Mouse (Mus musculus) G1E-ER4 (cell line): ENCODE data around the gene Ngef. TPM values are rescaled to one million over a fixed set of nuclear protein-coding genes. Genes with fewer than 3 reads are reported as not detected.
"Not testable (repeated sequence)": the region's sequence is repeated elsewhere in the genome, so short reads cannot be mapped to it uniquely, and the experiment has no call there.

Experiments used
- GATA1 ChIP-seq: IDR thresholded peaks from one replicate; pipeline ENCODE4 v1.8.0; 2012; ENCODE audit warnings: low read length, inconsistent platforms
- polyA plus RNA-seq: library from polyadenylated mRNA; stranded (reverse); fragments of >175 nt; gene quantifications from 2 replicates; pipeline ENCODE4 v1.2.3, GENCODE M21; 2012

The Ngef gene
- polyA plus RNA-seq, 1 experiment = not detected

DNA sequence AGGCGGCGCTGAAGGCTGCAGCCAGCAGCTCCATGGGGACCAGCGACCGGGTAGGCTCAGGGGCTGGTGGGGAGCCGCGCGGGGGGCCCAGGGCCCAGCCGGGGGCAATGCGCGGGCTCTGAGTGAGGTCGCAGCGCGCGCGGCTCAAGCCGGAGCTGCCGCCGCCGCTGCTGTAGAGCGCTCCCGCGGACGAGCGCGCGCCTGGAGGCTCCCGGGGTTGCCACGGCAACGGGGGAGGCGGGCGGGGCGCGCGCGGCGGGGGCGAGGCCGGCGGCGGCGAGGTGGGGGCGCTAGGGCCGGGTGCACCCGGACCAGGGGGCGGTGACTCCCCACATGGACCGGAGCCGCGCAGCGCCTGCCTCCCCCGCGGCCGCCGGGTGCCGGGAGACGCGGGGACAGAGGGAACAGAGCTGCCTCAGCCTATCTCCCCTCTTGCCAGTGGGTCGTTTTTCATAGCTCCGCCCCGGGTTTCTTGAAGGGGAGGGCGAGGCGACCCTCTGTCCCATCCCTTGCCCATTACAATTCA, 63.4 kb downstream of the Ngef start:
- TF ChIP-seq GATA1 = no peak

DNA sequence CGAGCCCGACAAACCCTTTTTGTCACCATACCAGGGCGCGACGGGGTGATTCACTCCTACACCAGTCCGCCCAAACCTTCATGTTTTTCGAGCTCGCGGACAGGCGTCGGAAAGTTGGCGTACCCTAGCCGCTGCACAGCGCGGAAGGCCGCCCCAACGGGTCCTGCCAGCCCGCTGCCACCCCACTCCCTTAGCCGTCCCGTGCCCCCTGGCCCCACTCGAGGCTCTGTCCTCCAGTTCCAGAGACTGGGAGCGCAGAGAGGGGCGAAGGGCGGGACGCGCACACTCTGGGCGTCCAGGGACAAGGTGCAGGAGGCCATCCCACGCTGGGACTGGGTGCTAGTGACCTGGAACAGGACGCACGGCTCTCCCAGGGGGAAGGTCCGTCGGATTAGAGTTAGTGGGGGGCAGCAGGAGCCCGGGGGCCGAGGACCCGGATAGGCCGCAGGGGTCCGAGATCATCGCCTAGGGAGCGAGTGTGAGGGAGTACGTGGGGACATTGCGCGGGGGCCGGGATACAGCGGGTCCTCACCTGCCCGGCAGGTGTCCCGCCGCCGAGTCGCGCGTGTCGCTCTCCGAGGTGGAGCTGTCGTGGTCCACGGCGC, 64.0 kb downstream of the Ngef start, which contains the start of gene Neu2:
TSS of gene Neu2 (plus strand) at position 329 of the 605 bp plus-strand sequence.
- no peak for TF ChIP-seq GATA1

DNA sequence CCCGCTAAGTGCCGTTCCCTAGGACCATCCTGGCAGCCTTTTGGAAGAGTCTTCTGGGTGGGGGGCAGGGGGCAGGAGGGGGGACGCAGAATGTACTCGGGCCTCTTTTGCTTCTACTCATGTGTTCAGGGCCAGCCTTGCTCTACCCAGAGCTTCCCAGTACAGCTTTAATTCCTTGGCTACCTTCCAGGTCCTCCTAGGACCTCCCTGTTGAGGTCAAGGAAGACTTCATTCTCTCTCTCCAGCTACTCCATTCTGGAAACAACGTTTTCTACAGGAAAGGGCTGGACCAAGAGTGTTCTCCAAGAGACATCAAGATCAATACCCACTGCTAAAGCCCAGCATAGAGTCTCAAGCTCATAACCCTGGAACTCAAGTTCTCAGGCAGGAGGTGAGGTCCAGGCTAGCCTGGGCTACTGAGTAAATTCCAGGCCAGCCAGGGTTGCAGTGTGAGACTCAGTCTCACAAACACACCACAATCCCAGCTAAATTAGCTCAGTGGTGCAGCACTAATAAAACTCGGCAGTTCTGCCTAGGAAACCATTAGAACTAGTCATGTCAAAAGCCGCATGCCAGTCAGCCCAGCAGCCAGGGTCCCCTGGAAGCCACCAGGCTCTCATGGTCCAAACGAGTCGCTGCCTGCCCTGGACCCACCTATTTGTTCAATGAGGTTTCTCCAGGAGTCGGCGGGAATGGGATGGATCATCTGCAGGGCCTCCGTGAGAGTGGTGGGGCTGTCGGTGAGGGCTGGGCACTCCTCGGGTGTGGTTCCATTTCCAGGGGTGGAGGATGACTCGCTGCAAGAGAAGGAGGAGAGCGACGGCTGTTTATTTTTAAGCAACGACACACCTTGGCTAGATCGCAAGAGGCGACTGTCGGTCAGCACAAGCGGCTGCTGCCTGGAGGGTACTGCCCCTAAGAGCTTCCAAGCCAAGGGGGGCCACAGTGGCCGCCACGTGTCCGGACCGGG, 64.8 kb downstream of the Ngef start:
- no peak for TF ChIP-seq GATA1

DNA sequence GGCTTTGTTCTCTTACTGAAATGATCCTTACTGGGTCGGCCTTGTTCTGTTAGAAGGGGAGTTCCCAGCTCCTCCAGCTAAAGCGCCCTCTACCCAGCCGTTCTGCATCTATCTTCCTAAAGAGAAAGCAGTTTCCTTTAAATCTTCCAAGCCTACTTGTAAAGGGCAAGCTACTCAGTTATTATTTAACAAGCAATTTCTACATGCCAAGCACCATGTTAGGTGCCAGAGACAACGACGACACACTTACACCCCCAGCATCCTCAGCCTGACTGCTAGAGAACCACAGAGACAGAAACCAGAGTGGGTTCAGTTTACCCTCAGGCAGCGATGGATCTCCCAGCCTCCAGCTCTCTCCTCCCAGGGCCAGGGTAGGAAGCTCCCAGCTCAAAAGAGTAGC, 65.8 kb downstream of the Ngef start:
- TF ChIP-seq GATA1 = no peak

DNA sequence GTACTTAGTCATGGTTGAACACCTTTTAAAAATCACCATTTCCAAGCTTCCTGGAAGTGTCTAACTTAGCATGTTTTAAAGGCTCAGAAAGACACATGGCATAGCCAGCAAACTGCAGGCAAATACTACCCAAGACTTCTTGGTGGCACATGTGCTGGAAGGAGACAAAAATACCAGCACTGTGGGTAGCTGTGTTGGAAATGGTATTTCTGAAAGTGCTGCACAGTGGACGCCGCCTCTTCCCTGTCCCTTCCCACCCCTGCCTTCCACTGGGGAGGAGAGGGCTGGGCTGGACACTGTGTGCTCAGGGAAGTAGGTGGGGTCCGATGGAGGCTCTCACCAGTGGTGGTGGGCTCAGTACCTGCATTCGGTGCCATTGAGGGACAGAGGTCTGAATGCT, 68.1 kb downstream of the Ngef start:
- no peak for TF ChIP-seq GATA1

DNA sequence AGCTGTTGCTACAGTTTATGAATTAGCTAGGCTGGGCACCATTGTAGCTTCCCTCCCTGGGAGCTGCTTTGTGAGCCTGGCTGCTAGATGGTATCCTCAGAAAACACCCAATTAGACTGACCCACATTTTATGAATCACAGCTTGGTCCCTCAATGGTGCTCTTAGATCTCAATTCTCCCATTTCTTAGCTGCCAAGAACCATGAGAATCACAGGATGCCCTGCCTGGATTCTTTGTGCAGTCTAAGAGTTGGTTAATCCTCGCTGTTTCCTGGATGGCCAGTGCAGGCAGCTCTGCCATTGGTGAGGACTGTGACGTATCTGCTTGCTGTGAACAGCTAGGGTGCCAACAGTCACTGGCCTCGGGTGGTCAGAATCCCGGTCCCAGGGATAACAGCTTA, 80.1 kb downstream of the Ngef start:
- no peak for TF ChIP-seq GATA1

- no peak for TF ChIP-seq GATA1
Measured at GRCm38 (mm10) chr1:87492285-87492684, 81.4 kb downstream of the Ngef start.

DNA sequence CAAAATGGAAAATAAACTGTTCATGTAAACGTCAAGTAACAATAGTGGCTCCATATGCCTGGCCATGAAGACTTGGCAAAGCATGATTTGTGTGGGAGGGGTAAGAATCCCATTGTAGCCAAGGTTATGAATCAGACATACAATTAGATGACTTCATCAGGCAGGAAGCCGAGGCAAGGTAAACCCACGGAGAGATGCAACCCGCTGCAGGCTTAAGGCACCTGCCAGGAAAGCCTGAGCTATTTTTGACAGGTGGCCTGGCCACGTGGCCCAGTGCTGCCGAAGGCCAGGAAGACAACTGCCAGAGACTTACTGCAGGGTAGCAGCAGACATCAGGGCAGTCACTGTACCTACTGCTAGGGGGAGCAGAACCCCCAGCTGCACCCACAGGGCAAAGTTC, 87.3 kb downstream of the Ngef start:
- no peak for TF ChIP-seq GATA1

- no peak for TF ChIP-seq GATA1
Measured at GRCm38 (mm10) chr1:87482546-87482945, 91.1 kb downstream of the Ngef start.

DNA sequence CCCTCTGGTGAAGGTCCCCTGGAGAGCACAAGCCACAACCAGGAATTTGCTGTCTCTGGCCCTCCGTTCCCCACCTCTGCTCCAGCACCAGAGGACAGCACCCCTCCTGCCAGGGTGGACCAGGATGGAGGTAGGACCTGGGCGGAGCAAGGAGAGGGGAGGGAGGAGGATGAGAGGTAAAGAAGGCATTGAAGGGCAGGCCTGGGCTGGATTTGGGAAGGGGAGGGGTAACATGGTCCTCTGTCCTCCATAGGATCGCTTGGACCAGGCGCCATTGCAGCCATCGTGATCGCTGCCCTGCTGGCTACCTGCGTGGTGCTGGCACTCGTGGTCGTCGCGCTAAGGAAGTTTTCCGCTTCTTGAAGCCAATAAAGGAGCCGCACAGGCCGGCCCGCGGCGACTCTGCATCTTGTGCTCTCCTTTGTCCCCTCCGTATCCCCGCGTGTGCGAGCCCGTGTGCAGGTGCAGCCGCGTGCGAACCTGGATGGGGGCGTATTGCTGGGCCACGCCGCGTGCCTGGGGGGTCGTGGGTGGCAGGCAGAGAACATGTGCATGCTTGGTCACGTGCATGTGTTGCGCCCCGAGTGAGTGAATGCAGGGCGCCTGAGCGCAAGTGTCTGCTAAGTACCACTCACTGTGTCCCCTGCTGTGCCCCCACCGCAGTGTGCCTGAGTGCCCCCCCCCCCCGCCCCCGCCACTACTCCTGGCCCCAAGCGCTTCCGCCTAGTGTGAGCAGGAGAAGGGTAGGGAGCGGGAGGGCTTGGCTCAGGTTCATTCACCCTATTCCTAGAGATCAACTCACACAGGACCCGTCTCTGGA, 98.4 kb downstream of the Ngef start:
- TF ChIP-seq GATA1 = no peak

GRCm38 (mm10) chr1:87472576-87472975, 101.1 kb downstream of the Ngef start:
- TF ChIP-seq GATA1 = no peak

- no peak for TF ChIP-seq GATA1
Measured at GRCm38 (mm10) chr1:87471914-87472313, 101.8 kb downstream of the Ngef start.

- TF ChIP-seq GATA1 = not testable (repeated sequence)
Measured at GRCm38 (mm10) chr1:87469971-87470370, 103.7 kb downstream of the Ngef start, which contains the start of gene Snorc. Gene Snorc (plus strand): TSS chr1:87470271.

DNA sequence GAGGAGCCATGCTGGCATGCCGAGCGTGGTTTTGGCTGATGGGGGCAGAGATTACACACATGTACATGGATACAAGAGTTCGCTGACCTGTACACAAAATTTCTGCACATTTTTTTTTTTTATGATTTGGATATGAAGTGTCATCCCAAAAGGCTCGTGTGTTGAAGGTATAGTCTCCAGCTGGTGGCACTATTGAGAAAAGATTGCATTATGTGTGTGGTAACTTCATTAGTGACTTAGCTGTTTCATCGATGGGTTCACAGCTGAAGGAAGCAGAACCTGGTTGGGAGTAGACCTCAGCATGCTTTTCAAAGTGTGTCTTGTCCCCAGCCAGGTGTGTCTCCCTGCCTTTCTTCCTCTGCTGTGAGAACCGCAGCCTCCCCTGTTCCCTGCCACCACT, 105.3 kb downstream of the Ngef start:
- TF ChIP-seq GATA1 = no peak

GRCm38 (mm10) chr1:87467469-87467868, 106.2 kb downstream of the Ngef start:
- TF ChIP-seq GATA1 = no peak
